In genomic region chr17:46875626-46876025, GRCm38 (mm10) we compare ENCODE assay signal across 18 mouse cellular contexts. TPM values are rescaled to one million over a fixed set of nuclear protein-coding genes. Genes with fewer than 3 reads are reported as not detected.
DNase-seq lines count a peak whose midpoint lies in the region; ATAC-seq and TF ChIP-seq lines count a peak whose summit lies in the region.
"Had no signal": no experiment of that assay in that cellular context is flagged by ENCODE, and none has a peak within 500 bp of the region (broad histone marks: within the 10 kb centered on the region; RNA-seq: fewer than 3 reads in every experiment).

No protein-coding gene starts in this region.

- H3K4me1 ChIP-seq in lung, adult 2 months (ENCODE audit: control insufficient read depth, insufficient read depth, low read length): peaks cover 15% of the 10 kb centered on the region

- no peak for ATAC-seq in CD4-positive, CD25-positive, alpha-beta regulatory T cell, adult 4 months
- ATAC-seq: forebrain, embryonic 16.5 days had no signal

- no peaks in the 10 kb centered on the region; the same call in 1 of the 2 replicates for H3K36me3 ChIP-seq in splenic B cell, adult 2 months (ENCODE audit: control insufficient read depth, insufficient read depth, low read length, poor library complexity, severe bottlenecking)
- H3K36me3 ChIP-seq: neural tube, embryonic 12.5 days had no signal

- no peak for TF ChIP-seq POLR2A in lung, adult 2 months (IDR thresholded peaks at IDR 0.05; ENCODE audit: borderline replicate concordance, extremely low read depth, low read depth, low read length)

- H3K27me3 ChIP-seq in splenic B cell, adult 2 months (ENCODE audit: control insufficient read depth, insufficient read depth, low read length, poor library complexity, severe bottlenecking): no peaks in the 10 kb centered on the region
- H3K27me3 ChIP-seq: neural tube, embryonic 12.5 days had no signal

- H3K4me3 ChIP-seq in lung, adult 2 months (replicated peaks; ENCODE audit: extremely low read depth, low read depth, low read length): no peak overlapping the region
- H3K4me3 ChIP-seq: neural tube, embryonic 12.5 days had no signal

- 0 out of 2 replicates have a peak, but pooled peaks have one; percentile 11 for TF ChIP-seq CTCF in lung, adult 2 months (IDR thresholded peaks at IDR 0.05; ENCODE audit: insufficient read depth, low read length)

- WGBS in lung, adult 2 months: 84% methylated on average over 3 of the region's 3 CpGs

- peak; percentile 37 for DNase-seq in CD4-positive, CD25-positive, alpha-beta regulatory T cell, adult 2 months (ENCODE audit: low read depth, low spot score)
- DNase-seq in lung, adult 2 months: no peak
- no peak for DNase-seq in lung, postnatal 25 days (ENCODE audit: low spot score)
- peak; percentile 68 for DNase-seq in R1 (ENCODE audit: low read depth, low spot score)
- peak; percentile 40 for DNase-seq in splenic B cell, adult 2 months (ENCODE audit: low read depth, low spot score)
- no peak for DNase-seq in adrenal gland, postnatal 36 days
- DNase-seq in cerebellum, adult 8-10 months: no peak
- DNase-seq: cerebellum, postnatal 36 days; kidney, postnatal 36 days had no signal

RNA-seq across cellular contexts. Expression of gene Tbcc, which starts 14.9 kb away (rescaled TPM):
- polyA plus RNA-seq in CD4-positive, CD25-positive, alpha-beta regulatory T cell, adult 4 months (2017; shearing (Covaris generic)): 1 to 10 TPM; 8.4 to 9.1 TPM
- polyA plus RNA-seq in lung, adult 2 months (2012; rRNA removed): 17.9 and 20.8 TPM in 2 replicates
- total RNA-seq in adrenal gland, postnatal 36 days (2021): 10 to 100 TPM; 20.9 to 21.9 TPM

RNA-seq across cellular contexts. Expression of gene Bicral, which starts 17.3 kb away (rescaled TPM):
- polyA plus RNA-seq in CD4-positive, CD25-positive, alpha-beta regulatory T cell, adult 4 months (2017; shearing (Covaris generic)): 10 to 100 TPM; 10.8 to 11.9 TPM
- 11.8 and 16.3 TPM in 2 replicates for polyA plus RNA-seq in lung, adult 2 months (2012; rRNA removed)
- 10 to 100 TPM; 23.0 to 24.3 TPM for total RNA-seq in adrenal gland, postnatal 36 days (2021)

RNA-seq across cellular contexts. Expression of gene Prph2, which starts 34.6 kb away (rescaled TPM):
- not detected for polyA plus RNA-seq in CD4-positive, CD25-positive, alpha-beta regulatory T cell, adult 4 months (2017; shearing (Covaris generic))
- polyA plus RNA-seq in lung, adult 2 months (2012; rRNA removed): not detected in 2 replicates
- not detected for total RNA-seq in adrenal gland, postnatal 36 days (2021)
- total RNA-seq: left cerebral cortex, postnatal 25 days had no signal
- polyA plus RNA-seq: embryonic facial prominence, embryonic 14.5 days; forebrain, embryonic 16.5 days; gonadal fat pad, adult 2 months; heart, postnatal 0 days; lung, embryonic 16.5 days; midbrain, embryonic 11.5 days; neural tube, embryonic 12.5 days had no signal

Comparison
In these comparisons a context has a peak if more than half of its experiments do, and no peak if none do; other contexts are left out.
1. DNase-seq: peak in CD4-positive, CD25-positive, alpha-beta regulatory T cell, adult 2 months (single experiment), R1 (single experiment) and splenic B cell, adult 2 months (single experiment); none in lung, adult 2 months (single experiment), lung, postnatal 25 days (single experiment), adrenal gland, postnatal 36 days (0 of 2) and cerebellum, adult 8-10 months (single experiment).